Mouse (Mus musculus): ENCODE data around the gene Epb41l4b. TPM values are rescaled to one million over a fixed set of nuclear protein-coding genes. Genes with fewer than 3 reads are reported as not detected.
A peak's percentile ranks its signal among the peaks of the same experiment; 100 is the strongest.

Gene Epb41l4b
- polyA plus RNA-seq, 1 experiment from 2014 or later = 13.9 TPM

DNA sequence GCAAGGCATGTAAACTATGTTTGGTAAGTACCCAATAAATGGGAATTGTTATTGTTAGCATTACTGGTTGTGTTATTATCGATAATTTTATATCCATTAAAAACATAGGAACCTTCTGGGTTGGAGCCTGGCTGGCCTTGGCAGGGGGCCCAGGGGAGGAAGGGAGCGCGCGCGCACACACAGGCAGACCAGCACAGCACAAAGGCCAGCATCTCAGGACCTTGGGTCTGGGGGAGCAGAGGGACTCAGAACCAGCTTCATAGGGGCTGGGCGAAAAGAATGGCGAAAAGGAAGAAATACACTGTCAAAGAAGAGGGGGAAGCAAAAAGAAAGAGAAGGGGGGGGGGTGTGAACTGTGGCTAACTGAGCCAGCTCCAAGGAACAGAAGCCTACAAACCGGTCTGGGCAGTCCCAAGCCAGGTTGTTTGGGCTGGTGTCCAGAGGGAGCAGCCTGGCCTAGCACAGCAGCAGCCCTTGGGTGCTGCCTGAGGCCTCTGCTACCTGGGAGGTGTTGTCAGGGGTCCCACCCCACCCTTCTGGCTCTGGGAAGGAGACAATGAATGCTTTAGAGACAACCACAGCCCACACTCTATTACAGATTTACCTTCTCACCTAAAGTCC is 13.4 kb upstream of the Epb41l4b start:
- 0 out of 2 replicates have a peak, but pooled peaks have one; percentile 38 for ATAC-seq
- H3K36me3 ChIP-seq (ENCODE audit: control insufficient read depth, insufficient read depth, low read length) = no peaks in the 10 kb centered on the region
- H3K4me1 ChIP-seq (ENCODE audit: control insufficient read depth, insufficient read depth, low read length) = peaks cover 10% of the 10 kb centered on the region
- H3K9me3 ChIP-seq (ENCODE audit: control insufficient read depth, low read length) = no peaks in the 10 kb centered on the region
- H3K4me2 ChIP-seq (ENCODE audit: low read depth, low read length) = no peak overlapping the region
- no peaks in the 10 kb centered on the region for H3K27me3 ChIP-seq (replicated peaks; ENCODE audit: control insufficient read depth, insufficient read depth, low read length)
- 0 out of 2 replicates have a peak overlapping the region, but pooled peaks have one; percentile 18 for H3K9ac ChIP-seq (ENCODE audit: low read depth, low read length)
- WGBS = 74% methylated on average over 8 of the region's 8 CpGs
- peak overlapping the region; percentile 27; the same call in 1 of the 2 replicates for H3K27ac ChIP-seq (ENCODE audit: low read length)
- H3K4me3 ChIP-seq (ENCODE audit: low read length) = no peak overlapping the region

DNA sequence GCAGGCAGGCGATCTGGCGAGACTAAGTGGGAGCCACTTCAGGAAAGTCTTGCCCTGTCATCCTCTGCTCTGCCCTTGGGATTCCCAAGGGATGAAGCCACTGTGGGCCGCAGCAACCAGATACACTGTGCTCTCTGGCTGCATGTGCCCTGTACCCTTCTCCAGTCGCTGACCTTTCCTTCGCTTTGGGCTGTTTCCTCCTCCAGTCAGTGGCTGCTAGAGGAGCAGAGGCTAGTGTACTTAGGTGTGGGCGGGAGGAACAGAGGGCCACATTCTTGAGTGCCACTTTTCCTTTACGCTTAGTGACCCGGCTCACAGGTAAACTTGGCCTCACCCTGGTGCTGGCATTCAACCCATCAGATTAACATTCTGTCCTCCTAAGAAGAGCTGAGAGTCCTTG is 10.6 kb upstream of the Epb41l4b start:
- ATAC-seq = peak; percentile 74
- H3K9ac ChIP-seq (ENCODE audit: low read depth, low read length) = peak overlapping the region; percentile 41
- no peaks in the 10 kb centered on the region for H3K36me3 ChIP-seq (ENCODE audit: control insufficient read depth, insufficient read depth, low read length)
- H3K9me3 ChIP-seq (ENCODE audit: control insufficient read depth, low read length) = no peaks in the 10 kb centered on the region
- peak overlapping the region; percentile 34 for H3K4me2 ChIP-seq (ENCODE audit: low read depth, low read length)
- peak overlapping the region; percentile 87 for H3K27ac ChIP-seq (ENCODE audit: low read length)
- H3K27me3 ChIP-seq (replicated peaks; ENCODE audit: control insufficient read depth, insufficient read depth, low read length) = no peaks in the 10 kb centered on the region
- WGBS = 28% methylated on average over 8 of the region's 8 CpGs
- H3K4me3 ChIP-seq (ENCODE audit: low read length) = no peak overlapping the region
- H3K4me1 ChIP-seq (ENCODE audit: control insufficient read depth, insufficient read depth, low read length) = peaks cover 10% of the 10 kb centered on the region

DNA sequence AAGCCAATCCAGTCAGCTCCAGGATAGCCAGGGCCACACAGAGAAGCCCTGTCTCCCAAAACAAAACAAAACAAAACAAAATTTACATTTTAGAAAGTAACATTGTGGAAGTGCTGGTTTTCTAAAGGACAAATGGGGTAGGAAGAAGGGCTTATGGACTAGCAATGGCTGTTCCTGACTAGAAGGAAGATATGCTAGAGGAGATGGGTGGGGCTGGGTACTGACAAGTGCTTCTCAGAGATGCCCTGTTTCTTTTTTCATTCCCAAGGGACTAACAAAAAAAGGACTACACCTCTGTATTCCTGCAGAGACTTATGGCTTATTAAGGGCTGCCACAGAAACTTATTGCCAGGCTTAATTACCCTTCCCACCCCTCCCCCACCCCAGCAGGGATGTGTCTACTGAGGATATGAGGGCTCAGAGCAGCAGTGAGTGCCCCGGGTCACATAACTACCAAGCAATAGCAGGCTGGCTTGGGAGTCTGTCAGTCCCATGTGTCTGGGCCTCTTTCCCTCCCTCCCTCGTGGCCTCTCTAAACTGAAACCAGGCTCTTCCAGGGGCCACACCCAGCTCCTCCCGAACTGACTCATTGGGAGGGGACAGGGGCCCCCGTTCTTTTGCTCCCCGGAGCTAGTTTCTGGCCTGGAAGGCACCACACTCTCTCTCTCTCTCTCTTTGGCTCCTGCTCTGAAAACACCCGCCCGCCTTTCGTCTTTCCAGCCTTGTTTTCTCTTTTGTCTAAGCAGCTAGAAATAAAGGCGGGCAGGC is 10.0 kb upstream of the Epb41l4b start:
- peak; percentile 94 for ATAC-seq
- Histone ChIP-seq H3K27ac (ENCODE audit: low read length) (peak overlapping the region; percentile 87), H3K4me2 (ENCODE audit: low read depth, low read length) (peak overlapping the region; percentile 34), H3K27me3 (replicated peaks; ENCODE audit: control insufficient read depth, insufficient read depth, low read length) (no peaks in the 10 kb centered on the region), H3K9me3 (ENCODE audit: control insufficient read depth, low read length) (no peaks in the 10 kb centered on the region), H3K4me1 (ENCODE audit: control insufficient read depth, insufficient read depth, low read length) (peaks cover 10% of the 10 kb centered on the region), H3K4me3 (ENCODE audit: low read length) (no peak overlapping the region), H3K9ac (ENCODE audit: low read depth, low read length) (peak overlapping the region; percentile 41), H3K36me3 (ENCODE audit: control insufficient read depth, insufficient read depth, low read length) (no peaks in the 10 kb centered on the region)
- 5% methylated on average over 9 of the region's 9 CpGs for WGBS

DNA sequence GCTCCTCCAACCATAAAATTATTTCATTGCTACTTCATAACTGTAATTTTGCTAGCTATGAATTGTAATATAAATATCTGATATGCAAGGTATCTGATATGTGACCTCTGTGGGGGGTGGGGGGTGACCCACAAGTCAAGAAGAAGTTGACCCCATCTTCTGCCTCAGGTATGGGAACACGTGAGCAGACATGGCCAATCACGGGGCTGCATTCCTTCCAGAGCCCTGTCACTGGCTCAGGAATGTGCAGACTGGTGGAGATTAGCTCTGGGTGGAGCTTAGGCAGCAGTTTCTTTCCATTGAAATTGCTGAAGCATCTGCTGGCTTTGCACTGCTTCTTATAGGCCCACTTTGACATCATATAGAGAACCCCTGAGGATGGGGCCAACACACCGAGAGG is 4.9 kb upstream of the Epb41l4b start:
- 63% methylated on average over 3 of the region's 3 CpGs for WGBS
- Histone ChIP-seq H3K9me3 (ENCODE audit: control insufficient read depth, low read length) (no peaks in the 10 kb centered on the region), H3K4me1 (ENCODE audit: control insufficient read depth, insufficient read depth, low read length) (no peaks in the 10 kb centered on the region), H3K4me2 (ENCODE audit: low read depth, low read length) (no peak overlapping the region), H3K36me3 (ENCODE audit: control insufficient read depth, insufficient read depth, low read length) (no peaks in the 10 kb centered on the region), H3K4me3 (ENCODE audit: low read length) (no peak overlapping the region), H3K9ac (ENCODE audit: low read depth, low read length) (no peak overlapping the region), H3K27me3 (replicated peaks; ENCODE audit: control insufficient read depth, insufficient read depth, low read length) (no peaks in the 10 kb centered on the region), H3K27ac (ENCODE audit: low read length) (no peak overlapping the region)
- no peak for ATAC-seq

DNA sequence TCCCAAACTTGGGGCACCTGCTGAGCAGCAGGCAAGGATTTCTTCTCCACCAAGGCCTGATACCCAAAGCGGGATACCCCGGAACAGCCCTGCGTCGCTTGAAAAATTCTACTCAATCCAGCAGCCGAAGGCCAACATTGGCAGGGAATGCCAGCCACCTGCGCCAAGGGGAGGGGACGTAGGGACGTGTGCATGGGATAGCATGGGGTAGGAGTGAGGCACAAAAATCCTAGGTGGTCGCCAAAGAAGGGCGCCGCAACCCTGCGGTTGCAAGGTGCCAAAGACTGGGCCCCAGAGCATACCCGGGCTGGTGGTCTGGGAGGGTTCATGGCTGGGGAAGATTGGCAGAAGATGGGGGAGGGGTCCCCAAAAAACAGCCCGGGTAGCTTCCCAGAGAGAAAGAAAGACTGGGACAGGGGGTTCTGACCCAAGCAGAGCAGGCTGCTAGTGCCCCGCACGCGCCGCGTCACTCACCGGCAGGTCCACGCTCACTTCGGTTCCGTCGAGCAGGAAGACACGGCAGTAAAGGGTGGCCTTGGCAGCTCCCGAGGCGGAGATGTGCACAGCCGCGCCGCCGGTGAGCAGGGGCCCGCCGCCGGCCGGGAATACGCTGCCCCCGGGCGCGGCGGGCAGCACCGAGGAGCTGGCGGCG is 737 bp downstream of the Epb41l4b start:
- Histone ChIP-seq H3K9ac (ENCODE audit: low read depth, low read length) (peak overlapping the region; percentile 83), H3K27ac (ENCODE audit: low read length) (peak overlapping the region; percentile 82), H3K36me3 (ENCODE audit: control insufficient read depth, insufficient read depth, low read length) (no peaks in the 10 kb centered on the region), H3K4me1 (ENCODE audit: control insufficient read depth, insufficient read depth, low read length) (peaks cover 20% of the 10 kb centered on the region), H3K27me3 (replicated peaks; ENCODE audit: control insufficient read depth, insufficient read depth, low read length) (peaks cover 3% of the 10 kb centered on the region), H3K4me3 (ENCODE audit: low read length) (peak overlapping the region; percentile 74), H3K4me2 (ENCODE audit: low read depth, low read length) (peak overlapping the region; percentile 78), H3K9me3 (ENCODE audit: control insufficient read depth, low read length) (no peaks in the 10 kb centered on the region)
- 2% methylated on average over 40 of the region's 43 CpGs for WGBS
- ATAC-seq = peak; percentile 22

DNA sequence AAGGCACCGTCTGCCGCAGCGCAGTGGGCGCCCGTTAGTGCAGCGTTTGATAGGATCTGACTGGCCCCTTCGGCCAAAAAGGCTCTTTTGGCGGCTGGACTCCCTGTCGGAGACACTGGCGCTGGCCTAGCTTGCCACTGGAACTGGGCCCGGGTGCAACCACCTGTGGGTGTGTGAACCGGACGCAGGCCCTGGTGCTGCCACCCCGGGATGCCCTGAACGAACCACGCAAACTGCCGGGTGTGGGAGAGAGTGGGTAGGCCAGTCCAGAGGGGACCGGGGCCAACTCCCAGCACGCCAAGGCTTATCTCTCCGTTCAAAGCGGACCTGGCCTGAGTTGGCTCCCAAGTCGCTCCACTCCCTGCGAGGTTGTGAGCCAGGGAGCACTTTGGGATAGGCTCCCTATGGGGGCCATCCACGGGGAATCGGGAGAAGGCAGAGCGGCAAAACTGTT is 1.3 kb downstream of the Epb41l4b start:
- Histone ChIP-seq H3K36me3 (ENCODE audit: control insufficient read depth, insufficient read depth, low read length) (no peaks in the 10 kb centered on the region), H3K27ac (ENCODE audit: low read length) (peak overlapping the region; percentile 82), H3K9me3 (ENCODE audit: control insufficient read depth, low read length) (no peaks in the 10 kb centered on the region), H3K4me3 (ENCODE audit: low read length) (peak overlapping the region; percentile 74), H3K9ac (ENCODE audit: low read depth, low read length) (peak overlapping the region; percentile 83), H3K4me1 (ENCODE audit: control insufficient read depth, insufficient read depth, low read length) (peaks cover 22% of the 10 kb centered on the region), H3K27me3 (replicated peaks; ENCODE audit: control insufficient read depth, insufficient read depth, low read length) (peaks cover 3% of the 10 kb centered on the region), H3K4me2 (ENCODE audit: low read depth, low read length) (peak overlapping the region; percentile 78)
- ATAC-seq = no peak
- WGBS = 6% methylated on average over 26 of the region's 26 CpGs

DNA sequence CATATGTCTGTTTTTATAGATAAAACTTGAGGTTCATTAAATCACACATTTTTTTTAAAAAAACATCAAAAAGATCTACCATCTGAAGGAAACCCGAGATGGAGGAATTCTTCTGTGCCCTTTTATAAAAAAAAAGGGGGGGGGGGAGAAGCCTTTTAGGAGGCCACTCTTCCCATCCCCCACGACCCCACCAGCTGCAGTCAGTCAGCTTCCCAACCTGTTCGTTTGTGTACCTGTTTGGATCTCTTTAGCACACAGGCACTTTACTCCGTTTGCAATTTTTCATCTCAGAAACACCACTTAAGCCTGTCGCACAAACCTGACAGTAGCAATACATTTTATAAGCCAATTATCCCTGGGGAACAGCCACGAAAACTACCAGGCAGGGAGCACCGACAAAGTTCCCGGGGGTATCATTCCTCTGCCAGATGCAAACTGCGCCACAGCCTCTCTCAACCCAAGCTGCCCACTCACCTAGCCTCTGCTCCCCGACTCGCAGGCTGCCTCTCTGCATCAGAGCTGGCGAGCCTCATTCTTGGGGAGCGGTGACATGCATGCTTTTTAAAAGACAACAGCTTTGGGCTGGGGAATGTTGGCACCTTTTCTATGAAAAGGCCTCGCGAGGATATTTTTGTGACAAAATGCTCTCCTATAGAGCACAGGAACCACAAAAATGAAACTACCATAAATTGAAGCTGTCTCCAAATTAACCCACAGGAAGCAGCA is 2.1 kb downstream of the Epb41l4b start:
- ATAC-seq = no peak
- H3K27ac ChIP-seq (ENCODE audit: low read length) = peak overlapping the region; percentile 50
- H3K4me2 ChIP-seq (ENCODE audit: low read depth, low read length) = peak overlapping the region; percentile 78
- peak overlapping the region; percentile 83 for H3K9ac ChIP-seq (ENCODE audit: low read depth, low read length)
- H3K36me3 ChIP-seq (ENCODE audit: control insufficient read depth, insufficient read depth, low read length) = no peaks in the 10 kb centered on the region
- H3K9me3 ChIP-seq (ENCODE audit: control insufficient read depth, low read length) = no peaks in the 10 kb centered on the region
- H3K4me1 ChIP-seq (ENCODE audit: control insufficient read depth, insufficient read depth, low read length) = peaks cover 22% of the 10 kb centered on the region
- WGBS = 21% methylated on average over 15 of the region's 15 CpGs
- peak overlapping the region; percentile 74 for H3K4me3 ChIP-seq (ENCODE audit: low read length)
- H3K27me3 ChIP-seq (replicated peaks; ENCODE audit: control insufficient read depth, insufficient read depth, low read length) = peaks cover 3% of the 10 kb centered on the region

DNA sequence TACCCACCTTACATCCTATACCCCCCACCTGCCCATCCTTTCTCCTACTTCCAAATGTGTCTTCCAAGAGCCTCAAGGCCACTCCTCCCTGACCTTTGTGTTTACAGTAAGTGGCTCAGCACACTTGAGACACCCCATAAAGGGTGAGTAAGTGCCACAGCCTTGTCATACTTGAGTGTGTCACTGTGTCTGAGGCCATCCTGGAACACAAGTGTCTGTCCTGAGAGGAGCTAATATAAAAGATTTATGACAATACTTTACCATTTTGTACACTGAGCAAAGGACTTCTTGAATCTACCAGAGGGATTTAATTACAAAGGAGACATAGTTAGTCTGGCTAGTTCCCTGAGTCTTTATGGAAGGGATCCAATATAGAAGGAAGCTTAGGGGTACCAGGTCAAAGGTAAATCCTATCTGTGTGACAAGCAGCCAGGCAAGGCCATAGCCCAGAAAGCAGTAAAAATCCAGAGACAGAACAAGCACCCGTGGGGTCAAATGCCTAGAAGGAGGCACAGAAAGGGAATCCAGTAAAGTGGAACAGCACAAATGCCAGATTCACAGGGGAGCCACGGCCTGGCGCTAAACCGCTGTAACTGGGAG is 2.9 kb downstream of the Epb41l4b start:
- H3K36me3 ChIP-seq (ENCODE audit: control insufficient read depth, insufficient read depth, low read length) = no peaks in the 10 kb centered on the region
- H3K4me1 ChIP-seq (ENCODE audit: control insufficient read depth, insufficient read depth, low read length) = peaks cover 31% of the 10 kb centered on the region
- ATAC-seq = no peak; the same call in 1 of the 2 replicates
- peak overlapping the region; percentile 74 for H3K4me3 ChIP-seq (ENCODE audit: low read length)
- peak overlapping the region; percentile 78 for H3K4me2 ChIP-seq (ENCODE audit: low read depth, low read length)
- H3K27ac ChIP-seq (ENCODE audit: low read length) = peak overlapping the region; percentile 65
- no peaks in the 10 kb centered on the region for H3K9me3 ChIP-seq (ENCODE audit: control insufficient read depth, low read length)
- H3K9ac ChIP-seq (ENCODE audit: low read depth, low read length) = peak overlapping the region; percentile 17; the same call in 1 of the 2 replicates
- 29% methylated on average over 4 of the region's 4 CpGs for WGBS
- peaks cover 3% of the 10 kb centered on the region for H3K27me3 ChIP-seq (replicated peaks; ENCODE audit: control insufficient read depth, insufficient read depth, low read length)
